Mouse (Mus musculus) bone marrow, adult 2 months (tissue): ENCODE measurements around the gene Rnf169. TPM values are rescaled to one million over a fixed set of nuclear protein-coding genes. Genes with fewer than 3 reads are reported as not detected.

Experiments
- H3K27ac ChIP-seq: fragments of 200-500 bp; 2 replicates; pipeline ENCODE4 v1.5.1; 2012; ENCODE audit warnings: low read depth, mild to moderate bottlenecking, control low read depth, inconsistent platforms, low read length; ENCODE audit not compliant: control insufficient read depth, poor library complexity, insufficient read depth
- H3K4me1 ChIP-seq: fragments of 200-500 bp; 2 replicates; pipeline ENCODE4 v1.6.1; 2011; ENCODE audit warnings: low read length; ENCODE audit not compliant: control insufficient read depth, insufficient read depth
- H3K4me3 ChIP-seq: fragments of 200-500 bp; replicated peaks from 2 replicates; pipeline ENCODE3; 2011; ENCODE audit warnings: mild to moderate bottlenecking, low read depth, low read length, control low read depth; ENCODE audit not compliant: control insufficient read depth
- CTCF ChIP-seq: fragments of 200-500 bp; IDR thresholded peaks from 2 replicates; pipeline ENCODE4 v1.5.1; 2011; ENCODE audit warnings: low read length, control low read depth; ENCODE audit not compliant: control insufficient read depth, insufficient read depth
- POLR2A ChIP-seq: fragments of 200-500 bp; IDR thresholded peaks from 2 replicates; pipeline ENCODE4 v1.6.1; 2011; ENCODE audit warnings: low read depth, mild to moderate bottlenecking, control low read depth, low read length, borderline replicate concordance; ENCODE audit not compliant: control insufficient read depth
- WGBS: fragments of 180-500 bp; shearing (Covaris S2); methylation state at CpG from one replicate; pipeline ENCODE4 v1.1.7; 2018; 5-methylcytosine and 5-hydroxymethylcytosine counted together
- polyA plus RNA-seq: library from polyadenylated mRNA; stranded (reverse); fragments of >200 nt; gene quantifications from 2 replicates; pipeline ENCODE4 v1.2.4, GENCODE M21; 2011; ENCODE audit warnings: low replicate concordance; ENCODE audit not compliant: missing spikeins, insufficient read depth, insufficient read length

Gene Rnf169
- polyA plus RNA-seq, 1 experiment: 22.3 TPM

DNA sequence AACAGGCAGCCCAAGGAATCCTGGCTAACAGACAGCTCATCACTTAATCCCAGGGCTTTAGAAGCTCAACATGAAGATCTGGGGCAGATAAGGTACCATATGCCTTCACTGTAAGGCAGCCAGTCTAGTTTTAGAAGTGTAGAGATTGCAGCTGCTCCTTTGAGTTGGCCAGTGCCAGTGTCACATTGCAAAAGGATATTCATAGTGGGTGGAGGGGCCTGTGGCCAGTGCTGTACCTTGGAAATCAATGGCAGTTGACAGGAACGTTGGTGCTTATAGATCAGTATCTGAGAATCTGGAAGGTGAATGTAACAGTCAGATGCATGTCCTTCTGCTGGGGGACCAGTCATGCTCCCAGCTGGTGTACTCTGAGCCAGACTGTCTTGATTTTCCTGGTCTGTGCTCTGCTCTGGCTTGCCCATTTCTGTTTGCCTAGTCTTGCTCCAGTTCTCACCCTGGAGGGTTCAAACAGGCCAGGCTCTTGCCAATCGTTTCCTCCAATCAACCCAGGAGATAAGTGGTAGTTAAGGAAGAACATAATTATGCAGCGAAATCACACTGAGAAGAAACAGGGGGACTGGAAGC lies 75.7 kb downstream of the Rnf169 start:
- TF ChIP-seq POLR2A (no peak), CTCF (no peak)
- H3K27ac ChIP-seq: no peak overlapping the region
- peaks cover 1% of the 10 kb centered on the region; the same call in 1 of the 2 replicates for H3K4me1 ChIP-seq
- no peak overlapping the region for H3K4me3 ChIP-seq
- WGBS: 55% methylated on average over 3 of the region's 3 CpGs

DNA sequence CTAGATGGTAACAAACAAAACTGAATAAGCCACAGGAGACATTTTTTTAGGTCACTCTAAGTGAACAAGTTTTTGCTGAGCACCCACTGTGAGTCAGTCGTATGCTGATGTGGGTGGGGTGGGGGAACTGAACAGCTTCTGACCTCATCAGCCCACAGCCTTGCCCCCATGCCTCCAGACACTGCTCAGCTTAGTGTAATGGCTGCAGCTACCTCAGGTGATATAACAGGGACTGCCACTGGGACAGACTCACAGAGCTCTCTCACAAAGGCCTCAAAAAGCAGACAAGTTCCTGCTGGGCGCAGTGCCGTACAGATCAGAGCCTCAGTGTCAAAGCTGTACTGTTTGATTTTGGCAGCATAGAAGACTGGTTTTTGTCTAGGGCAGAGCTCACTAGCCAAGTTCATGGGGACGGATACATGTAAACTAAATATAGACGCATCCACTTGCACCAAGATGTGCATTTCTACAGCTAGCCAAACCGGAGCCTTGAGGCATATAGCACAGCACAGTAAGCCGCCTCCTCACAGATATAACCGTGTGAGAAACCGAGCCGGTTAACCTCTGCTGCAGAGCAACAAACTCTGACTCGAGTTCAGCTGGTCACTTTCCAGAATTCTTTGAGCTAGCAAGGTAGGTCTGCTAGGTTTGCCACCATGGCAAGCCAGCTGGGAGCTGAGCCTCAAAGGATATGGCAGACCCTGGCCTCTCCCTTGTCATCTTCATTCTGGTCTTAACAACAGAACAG lies 77.2 kb downstream of the Rnf169 start:
- H3K4me1 ChIP-seq: peaks cover 1% of the 10 kb centered on the region; the same call in 1 of the 2 replicates
- 81% methylated on average over 11 of the region's 11 CpGs for WGBS
- H3K4me3 ChIP-seq: no peak overlapping the region
- TF ChIP-seq POLR2A (no peak), CTCF (no peak)
- no peak overlapping the region for H3K27ac ChIP-seq

GRCm38 (mm10) chr7:99902208-99902607 lies 78.0 kb downstream of the Rnf169 start:
- H3K4me1 ChIP-seq: peaks cover 1% of the 10 kb centered on the region; the same call in 1 of the 2 replicates
- no peak overlapping the region for H3K4me3 ChIP-seq
- 75% methylated on average over 4 of the region's 4 CpGs for WGBS
- TF ChIP-seq POLR2A: no peak
- TF ChIP-seq CTCF: no peak
- H3K27ac ChIP-seq: no peak overlapping the region

GRCm38 (mm10) chr7:99896905-99897304 lies 83.3 kb downstream of the Rnf169 start:
- Histone ChIP-seq H3K4me3 (no peak overlapping the region), H3K27ac (no peak overlapping the region), H3K4me1 (no peaks in the 10 kb centered on the region)
- WGBS: 73% methylated on average over 4 of the region's 4 CpGs
- TF ChIP-seq CTCF (no peak), POLR2A (no peak)

DNA sequence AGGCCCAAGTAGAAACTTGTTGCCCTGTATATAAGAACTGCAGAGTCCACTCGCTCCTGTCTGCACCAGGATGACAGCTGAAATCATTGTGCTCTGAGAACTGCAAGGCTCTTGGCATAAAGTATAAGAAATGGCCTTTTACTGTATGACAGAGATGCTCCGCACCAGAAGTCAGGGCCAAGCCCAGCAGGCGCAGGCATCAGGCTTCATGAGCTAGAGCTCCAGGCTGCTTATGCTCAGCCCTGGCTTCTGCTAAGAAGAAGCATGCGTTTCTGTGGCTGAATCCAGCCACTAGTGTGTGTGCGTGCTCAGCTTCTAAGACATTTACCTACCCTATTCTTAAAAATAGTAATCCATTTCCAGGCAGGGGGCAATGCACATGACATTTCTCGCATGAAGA lies 85.8 kb downstream of the Rnf169 start:
- 84% methylated on average over 6 of the region's 6 CpGs for WGBS
- H3K4me3 ChIP-seq: no peak overlapping the region
- no peaks in the 10 kb centered on the region; the same call in 1 of the 2 replicates for H3K4me1 ChIP-seq
- H3K27ac ChIP-seq: no peak overlapping the region
- no peak for TF ChIP-seq CTCF
- no peak for TF ChIP-seq POLR2A

- Histone ChIP-seq H3K4me1 (no peaks in the 10 kb centered on the region; the same call in 1 of the 2 replicates), H3K4me3 (no peak overlapping the region), H3K27ac (no peak overlapping the region)
- TF ChIP-seq CTCF (no peak), POLR2A (no peak)
- WGBS: 80% methylated on average over 3 of the region's 3 CpGs
Observed at GRCm38 (mm10) chr7:99893967-99894366, 86.3 kb downstream of the Rnf169 start.

- Histone ChIP-seq H3K4me3 (no peak overlapping the region), H3K4me1 (no peaks in the 10 kb centered on the region; the same call in 1 of the 2 replicates), H3K27ac (no peak overlapping the region)
- WGBS: 76% methylated on average over 2 of the region's 2 CpGs
- no peak for TF ChIP-seq CTCF
- TF ChIP-seq POLR2A: no peak
Observed at GRCm38 (mm10) chr7:99892351-99892750, 87.9 kb downstream of the Rnf169 start.

DNA sequence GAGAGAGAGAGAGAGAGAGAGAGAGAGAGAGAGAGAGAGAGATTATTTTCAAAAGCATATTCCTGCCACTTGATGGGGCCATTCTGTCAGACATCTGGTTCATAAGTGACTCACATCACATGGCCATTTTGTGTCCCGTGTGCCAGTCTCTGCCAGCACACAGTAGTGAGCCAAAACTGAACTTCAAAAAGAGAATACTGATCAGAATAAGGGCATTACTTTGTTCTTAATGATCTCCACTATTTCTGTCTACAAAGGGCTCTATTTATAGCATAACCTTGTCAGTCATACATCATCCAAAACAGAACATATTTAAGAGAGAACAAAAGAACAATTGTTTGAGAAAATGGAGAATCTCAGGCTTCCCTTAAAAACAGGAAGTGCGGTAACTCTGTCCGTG lies 88.8 kb downstream of the Rnf169 start:
- Histone ChIP-seq H3K27ac (no peak overlapping the region), H3K4me3 (no peak overlapping the region), H3K4me1 (no peaks in the 10 kb centered on the region; the same call in 1 of the 2 replicates)
- 22% methylated on average over 3 of the region's 3 CpGs for WGBS
- no peak for TF ChIP-seq CTCF
- no peak for TF ChIP-seq POLR2A

GRCm38 (mm10) chr7:99890168-99890755 lies 90.0 kb downstream of the Rnf169 start:
- H3K27ac ChIP-seq: no peak overlapping the region
- TF ChIP-seq CTCF (no peak), POLR2A (no peak)
- 65% methylated on average over 3 of the region's 3 CpGs for WGBS
- H3K4me1 ChIP-seq: no peaks in the 10 kb centered on the region; the same call in 1 of the 2 replicates
- no peak overlapping the region for H3K4me3 ChIP-seq
